Mouse (Mus musculus) megakaryocyte, embryonic 14.5 days (primary cell): ENCODE results near the gene Slc30a3. TPM values are rescaled to one million over a fixed set of nuclear protein-coding genes. Genes with fewer than 3 reads are reported as not detected.
A peak's percentile ranks its signal among the peaks of the same experiment; 100 is the strongest.

Experiments used
- H3K27me3 ChIP-seq: replicated peaks from 2 replicates; pipeline ENCODE3; 2012; ENCODE audit warnings: inconsistent platforms
- H3K36me3 ChIP-seq: replicated peaks from 2 replicates; pipeline ENCODE3; 2012; ENCODE audit warnings: low read length, inconsistent platforms, mixed read lengths
- H3K4me1 ChIP-seq: 2 replicates; pipeline ENCODE4 v1.6.1; 2012; ENCODE audit warnings: inconsistent platforms
- H3K4me3 ChIP-seq: replicated peaks from 2 replicates; pipeline ENCODE3; 2012; ENCODE audit warnings: moderate library complexity, mild to moderate bottlenecking, inconsistent platforms
- H3K9me3 ChIP-seq: 2 replicates; pipeline ENCODE4 v1.6.1; 2012; ENCODE audit warnings: inconsistent platforms
- FLI1 ChIP-seq: IDR thresholded peaks from 2 replicates; pipeline ENCODE4 v1.6.1; 2012; ENCODE audit warnings: low read length, inconsistent platforms, mixed read lengths
- GATA1 ChIP-seq: IDR thresholded peaks from 3 replicates; pipeline ENCODE4 v1.6.1; 2012; ENCODE audit warnings: mixed read lengths, low read length, inconsistent platforms, borderline replicate concordance
- polyA plus RNA-seq: library from polyadenylated mRNA; stranded (reverse); fragments of >175 nt; gene quantifications from 2 replicates; pipeline ENCODE4 v1.2.3, GENCODE M21; 2012; ENCODE audit warnings: low replicate concordance; ENCODE audit not compliant: insufficient read depth

Slc30a3 gene
- polyA plus RNA-seq, 1 experiment = not detected

GRCm38 (mm10) chr5:31093151-31094041, 14.6 kb downstream of the Slc30a3 start:
- no peak for TF ChIP-seq GATA1
- TF ChIP-seq FLI1 = no peak
- H3K27me3 ChIP-seq = peaks cover 97% of the 10 kb centered on the region
- H3K4me1 ChIP-seq = peaks cover 38% of the 10 kb centered on the region
- peaks cover 5% of the 10 kb centered on the region for H3K9me3 ChIP-seq
- H3K4me3 ChIP-seq = peak overlapping the region; percentile 83
- no peaks in the 10 kb centered on the region for H3K36me3 ChIP-seq

- Histone ChIP-seq H3K27me3 (peaks cover 98% of the 10 kb centered on the region), H3K36me3 (no peaks in the 10 kb centered on the region), H3K9me3 (peaks cover 4% of the 10 kb centered on the region), H3K4me1 (peaks cover 38% of the 10 kb centered on the region), H3K4me3 (peak overlapping the region; percentile 83)
- no peak for TF ChIP-seq FLI1
- no peak for TF ChIP-seq GATA1
Observed at GRCm38 (mm10) chr5:31092231-31092975, 15.6 kb downstream of the Slc30a3 start.

- Histone ChIP-seq H3K9me3 (no peaks in the 10 kb centered on the region), H3K27me3 (peaks cover 77% of the 10 kb centered on the region), H3K4me3 (no peak overlapping the region), H3K36me3 (no peaks in the 10 kb centered on the region), H3K4me1 (peaks cover 27% of the 10 kb centered on the region)
- TF ChIP-seq FLI1 = no peak
- no peak for TF ChIP-seq GATA1
Observed at GRCm38 (mm10) chr5:31087131-31087530, 20.9 kb downstream of the Slc30a3 start.

DNA sequence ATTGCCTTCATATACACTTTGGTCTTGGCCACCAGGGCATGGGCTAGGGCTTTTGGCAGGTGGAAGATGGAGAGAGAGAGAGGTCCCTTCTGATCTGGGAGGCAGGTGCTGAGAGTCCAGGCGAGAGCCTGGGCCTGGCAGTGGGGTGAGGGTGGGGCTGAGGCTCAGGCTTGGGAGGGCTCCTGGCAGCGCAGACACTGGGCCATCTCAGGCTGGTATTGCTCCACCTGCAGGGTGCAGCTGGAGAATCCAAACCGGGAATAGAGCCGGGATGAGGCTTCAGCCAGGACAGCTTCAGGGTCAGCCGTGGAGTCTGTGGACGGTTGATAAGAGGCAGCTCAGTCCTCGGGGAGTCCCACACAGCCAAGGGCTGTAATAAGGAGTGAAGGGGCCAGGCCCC, 21.4 kb downstream of the Slc30a3 start:
- Histone ChIP-seq H3K9me3 (no peaks in the 10 kb centered on the region), H3K36me3 (no peaks in the 10 kb centered on the region), H3K4me1 (peaks cover 27% of the 10 kb centered on the region), H3K4me3 (no peak overlapping the region), H3K27me3 (peaks cover 72% of the 10 kb centered on the region)
- TF ChIP-seq GATA1 (no peak), FLI1 (no peak)

GRCm38 (mm10) chr5:31083949-31084348, 24.1 kb downstream of the Slc30a3 start:
- Histone ChIP-seq H3K4me1 (peaks cover 27% of the 10 kb centered on the region), H3K9me3 (no peaks in the 10 kb centered on the region), H3K27me3 (peaks cover 46% of the 10 kb centered on the region), H3K4me3 (no peak overlapping the region), H3K36me3 (peaks cover 9% of the 10 kb centered on the region)
- TF ChIP-seq FLI1 (no peak), GATA1 (no peak)

DNA sequence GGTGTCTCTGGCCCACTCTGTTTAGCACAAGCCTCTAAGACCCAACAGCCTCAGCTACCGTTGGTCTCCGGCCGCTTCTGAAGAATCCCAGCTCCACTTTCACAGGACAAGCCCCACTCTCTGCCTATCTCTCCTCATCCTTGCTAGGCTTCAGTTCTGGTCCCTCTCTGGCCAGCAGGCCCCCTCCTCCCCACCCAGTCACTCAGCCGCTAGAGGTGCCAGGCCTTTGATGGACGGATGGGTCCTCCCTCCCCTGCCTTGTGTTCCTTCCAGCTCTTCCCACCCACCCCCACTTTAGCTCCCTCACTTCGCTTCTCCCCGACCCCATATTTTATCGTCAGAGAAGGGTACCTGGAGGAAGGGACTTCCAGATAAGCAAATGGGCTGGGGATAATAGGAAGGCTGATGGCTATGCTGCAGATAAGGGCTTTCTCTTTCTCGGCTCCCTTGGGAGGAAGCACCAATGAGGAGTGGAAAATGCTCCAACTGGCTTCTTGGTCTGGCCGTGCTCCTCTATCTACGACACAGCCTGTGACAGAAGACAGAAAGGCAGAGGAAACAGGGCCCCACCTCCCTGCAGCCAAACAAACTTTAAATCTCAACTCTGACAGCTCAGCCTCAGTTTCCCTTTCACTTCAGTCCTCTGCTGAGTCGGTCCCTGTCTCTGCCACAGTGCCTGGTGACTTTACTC, 25.0 kb downstream of the Slc30a3 start:
- peak overlapping the region; percentile 80 for H3K4me3 ChIP-seq
- H3K27me3 ChIP-seq = peaks cover 37% of the 10 kb centered on the region
- TF ChIP-seq FLI1 (no peak), GATA1 (no peak)
- H3K9me3 ChIP-seq = no peaks in the 10 kb centered on the region
- peaks cover 18% of the 10 kb centered on the region for H3K36me3 ChIP-seq
- H3K4me1 ChIP-seq = peaks cover 27% of the 10 kb centered on the region

GRCm38 (mm10) chr5:31082355-31082754, 25.7 kb downstream of the Slc30a3 start:
- H3K4me3 ChIP-seq = peak overlapping the region; percentile 66
- no peaks in the 10 kb centered on the region for H3K9me3 ChIP-seq
- H3K27me3 ChIP-seq = peaks cover 30% of the 10 kb centered on the region
- peaks cover 27% of the 10 kb centered on the region for H3K4me1 ChIP-seq
- TF ChIP-seq FLI1 (no peak), GATA1 (no peak)
- peaks cover 25% of the 10 kb centered on the region for H3K36me3 ChIP-seq

- TF ChIP-seq GATA1 (no peak), FLI1 (no peak)
- H3K4me1 ChIP-seq = peaks cover 23% of the 10 kb centered on the region
- H3K27me3 ChIP-seq = peaks cover 21% of the 10 kb centered on the region
- no peak overlapping the region for H3K4me3 ChIP-seq
- peaks cover 35% of the 10 kb centered on the region for H3K36me3 ChIP-seq
- no peaks in the 10 kb centered on the region for H3K9me3 ChIP-seq
Observed at GRCm38 (mm10) chr5:31081386-31081785, 26.7 kb downstream of the Slc30a3 start.

DNA sequence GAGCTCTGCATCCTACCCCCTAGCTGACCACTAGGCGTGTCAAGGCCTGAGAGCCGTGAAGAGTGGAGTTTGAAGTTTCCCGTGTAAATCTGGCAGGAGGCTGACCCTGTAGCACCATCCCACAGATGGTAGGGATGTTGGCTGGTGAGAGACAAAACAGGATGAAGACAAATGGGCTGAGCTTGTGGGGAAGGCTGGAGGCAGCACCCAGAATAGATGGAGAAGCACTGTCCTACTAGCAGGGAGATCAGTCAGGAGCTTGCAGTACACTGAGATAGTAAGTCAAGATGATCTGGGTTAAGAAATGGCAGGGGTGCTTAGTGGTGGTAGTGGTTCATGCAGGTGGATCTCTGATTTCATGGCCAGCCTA, 27.3 kb downstream of the Slc30a3 start:
- H3K9me3 ChIP-seq = no peaks in the 10 kb centered on the region
- H3K36me3 ChIP-seq = peaks cover 41% of the 10 kb centered on the region
- H3K4me1 ChIP-seq = peaks cover 20% of the 10 kb centered on the region
- no peak overlapping the region for H3K4me3 ChIP-seq
- H3K27me3 ChIP-seq = peaks cover 15% of the 10 kb centered on the region
- TF ChIP-seq GATA1 = no peak
- no peak for TF ChIP-seq FLI1
